Mouse (Mus musculus) lung, postnatal 0 days (tissue): ENCODE data around the gene Cnbp.

Experiments
- CTCF ChIP-seq: IDR thresholded peaks from 2 replicates; pipeline ENCODE4 v1.5.1; 2016; ENCODE audit warnings: antibody characterized with exemption, mild to moderate bottlenecking
- EP300 ChIP-seq: IDR thresholded peaks from 2 replicates; pipeline ENCODE4 v1.6.1; 2016; ENCODE audit warnings: antibody characterized with exemption, mild to moderate bottlenecking, control low read depth

DNA sequence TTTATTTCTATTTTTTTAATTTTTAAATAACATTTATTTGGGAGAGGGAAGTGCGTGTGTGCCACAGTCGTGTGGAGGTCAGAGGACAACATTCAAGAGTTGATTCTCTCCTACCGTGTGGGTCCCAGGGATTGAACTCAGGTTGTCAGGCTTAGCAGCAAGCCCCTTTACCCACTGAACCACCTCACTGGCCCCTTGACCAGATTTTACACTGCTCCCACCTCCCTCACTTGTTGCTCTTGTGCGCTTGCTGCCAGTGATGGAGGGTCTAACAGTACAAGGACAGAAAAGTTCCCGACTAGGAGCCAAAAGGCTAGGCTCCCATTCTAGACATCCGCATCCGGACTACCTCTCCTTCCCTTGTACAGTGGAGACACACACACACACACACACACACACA, 45.5 kb downstream of the Cnbp start:
- TF ChIP-seq CTCF (no peak), EP300 (no peak)
